Mouse (Mus musculus): ENCODE results near the gene Btbd8. TPM values are rescaled to one million over a fixed set of nuclear protein-coding genes. Genes with fewer than 3 reads are reported as not detected.

Btbd8 gene
- total RNA-seq, 2 experiments from 2014 or later = 105 to 115 TPM

- no peak for DNase-seq (ENCODE audit: low spot score in 2 of 2)
These were observed 11.0 kb downstream of the Btbd8 start for GRCm38 (mm10) chr5:107448784-107449183.

GRCm38 (mm10) chr5:107449620-107450019, 11.8 kb downstream of the Btbd8 start:
- DNase-seq (ENCODE audit: low spot score in 2 of 2) = no peak

- DNase-seq (ENCODE audit: low spot score in 2 of 2) = no peak
These were observed 12.5 kb downstream of the Btbd8 start for GRCm38 (mm10) chr5:107450299-107450698.

DNA sequence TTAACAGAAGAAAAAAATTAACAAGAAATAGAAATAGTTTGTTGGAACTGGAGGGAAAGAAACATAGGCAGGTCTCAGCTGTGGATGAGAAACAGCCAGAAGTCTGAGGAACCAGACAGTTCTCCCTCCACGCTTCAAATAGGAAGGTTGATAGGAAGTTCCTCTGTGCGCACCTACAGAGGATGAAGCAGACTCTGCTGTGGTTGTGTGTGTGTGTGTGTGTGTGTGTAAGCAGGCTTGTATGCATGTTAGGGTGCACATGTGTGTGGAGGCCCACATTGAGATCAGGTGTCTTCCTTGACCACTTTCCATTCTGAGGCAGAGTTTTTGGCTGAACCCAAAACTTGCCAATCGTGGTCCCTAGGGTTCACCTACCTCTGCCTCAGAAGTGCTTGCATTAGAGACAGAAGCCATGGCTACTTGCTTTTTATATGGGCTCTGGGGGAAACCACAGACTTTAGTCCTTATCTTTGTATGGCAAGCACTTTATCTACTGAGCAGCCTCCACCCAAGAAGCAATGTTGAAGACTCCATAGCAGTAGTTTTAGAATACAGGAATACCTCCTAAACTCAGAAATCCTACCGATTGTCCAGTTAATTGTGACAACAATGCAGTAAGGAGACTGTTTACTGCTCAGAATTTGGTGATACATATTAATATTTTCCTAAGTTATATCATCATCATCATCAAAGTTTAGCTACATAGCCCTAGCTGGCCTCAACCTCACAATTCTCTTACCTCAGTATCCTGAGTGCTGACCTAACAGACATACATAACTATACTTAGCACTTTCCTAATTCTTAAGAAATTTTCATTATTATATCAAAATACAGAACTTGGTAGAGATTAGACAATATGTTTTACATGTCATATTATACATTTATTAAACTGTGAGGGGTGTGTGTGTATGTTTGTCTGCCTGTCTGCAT, 24.6 kb downstream of the Btbd8 start:
- no peak for DNase-seq (ENCODE audit: low spot score in 2 of 2)

- no peak for DNase-seq (ENCODE audit: low spot score in 2 of 2)
These were observed 28.7 kb downstream of the Btbd8 start for GRCm38 (mm10) chr5:107466501-107466900.

- DNase-seq (ENCODE audit: low spot score in 2 of 2) = no peak
These were observed 29.3 kb downstream of the Btbd8 start for GRCm38 (mm10) chr5:107467098-107467497.

- no peak for DNase-seq (ENCODE audit: low spot score in 2 of 2)
These were observed 33.0 kb downstream of the Btbd8 start for GRCm38 (mm10) chr5:107470600-107471329.

- DNase-seq (ENCODE audit: low spot score in 2 of 2) = no peak
These were observed 42.4 kb downstream of the Btbd8 start for GRCm38 (mm10) chr5:107480194-107480593.

GRCm38 (mm10) chr5:107488996-107489395, 51.2 kb downstream of the Btbd8 start:
- no peak for DNase-seq (ENCODE audit: low spot score in 2 of 2)

DNA sequence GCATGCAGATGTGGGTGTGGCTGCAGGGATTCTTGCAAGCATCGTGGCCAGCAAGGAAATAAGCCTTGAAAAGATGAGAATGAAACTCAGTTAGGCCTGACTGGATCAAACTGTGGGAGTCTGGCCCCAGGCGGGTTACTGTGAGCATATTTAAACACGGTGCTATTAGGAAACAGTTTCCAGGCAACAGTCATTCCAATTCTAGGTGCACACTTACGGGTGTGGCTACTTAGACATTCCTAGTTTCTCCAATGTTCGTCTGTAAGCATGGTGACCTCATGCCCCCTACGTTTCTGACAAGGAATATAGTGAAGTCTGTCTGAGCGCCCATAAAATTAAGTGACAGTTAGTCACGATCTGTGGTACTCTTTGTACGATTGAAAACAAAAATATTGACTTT, 53.2 kb downstream of the Btbd8 start:
- DNase-seq (ENCODE audit: low spot score in 2 of 2) = no peak

GRCm38 (mm10) chr5:107492471-107492870, 54.7 kb downstream of the Btbd8 start:
- DNase-seq (ENCODE audit: low spot score in 2 of 2) = no peak

GRCm38 (mm10) chr5:107494759-107495158, 57.0 kb downstream of the Btbd8 start:
- no peak for DNase-seq (ENCODE audit: low spot score in 2 of 2)

GRCm38 (mm10) chr5:107496047-107496446, 58.2 kb downstream of the Btbd8 start:
- DNase-seq (ENCODE audit: low spot score in 2 of 2) = no peak

- DNase-seq (ENCODE audit: low spot score in 2 of 2) = peak; percentile 71 to 90
These were observed 60.0 kb downstream of the Btbd8 start for GRCm38 (mm10) chr5:107497519-107498501.

DNA sequence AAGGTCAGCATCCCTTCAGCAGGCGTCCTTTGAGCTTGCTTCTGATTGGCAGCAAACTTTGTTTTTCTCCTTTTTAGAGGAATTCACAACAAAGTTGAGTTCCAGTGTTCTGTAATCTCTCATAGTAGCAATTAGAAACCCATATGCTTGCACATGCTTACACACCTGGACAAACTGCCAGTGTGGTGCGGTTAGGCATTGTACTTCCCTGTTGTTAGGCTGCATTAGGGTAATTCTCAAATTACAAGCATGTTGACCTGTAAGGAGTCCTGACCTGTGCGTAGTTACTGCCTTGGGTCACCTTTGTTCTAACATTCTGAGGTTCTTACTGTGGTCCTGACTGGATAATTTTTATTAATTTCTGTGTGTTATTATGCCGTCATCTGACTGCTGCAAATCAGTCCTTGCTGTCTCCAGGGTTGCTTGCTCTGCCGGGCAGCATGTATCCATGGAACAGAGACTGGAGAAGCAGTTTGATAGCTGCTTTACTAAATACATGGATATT, 61.1 kb downstream of the Btbd8 start:
- no peak for DNase-seq (ENCODE audit: low spot score in 2 of 2)

- no peak for DNase-seq (ENCODE audit: low spot score in 2 of 2)
These were observed 62.2 kb downstream of the Btbd8 start for GRCm38 (mm10) chr5:107499891-107500535.

DNA sequence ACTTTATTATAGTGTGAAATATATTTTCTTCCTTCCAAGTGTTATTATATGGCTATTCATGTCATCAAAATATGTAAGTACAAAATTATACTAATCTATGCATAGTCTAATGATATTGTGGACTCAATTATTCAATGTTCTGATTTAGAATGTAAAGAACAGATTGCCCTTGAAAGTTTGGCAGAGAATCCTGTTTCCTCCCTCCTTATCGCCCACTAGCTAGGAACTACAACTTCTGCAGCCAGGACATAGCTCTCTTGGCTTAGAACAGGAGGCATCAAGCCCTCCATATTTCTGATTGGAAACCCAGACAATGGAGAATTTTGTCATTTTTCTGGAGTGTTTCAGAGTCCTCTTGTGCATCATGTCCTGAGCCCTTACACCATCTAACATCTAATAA, 62.9 kb downstream of the Btbd8 start:
- peak in 1 of 2 experiments; percentile 32 for DNase-seq (ENCODE audit: low spot score in 2 of 2)

- no peak for DNase-seq (ENCODE audit: low spot score in 2 of 2)
These were observed 69.5 kb downstream of the Btbd8 start, which contains the start of gene Gm42669 for GRCm38 (mm10) chr5:107507321-107507720. Gene Gm42669 (plus strand): TSS chr5:107507621.

GRCm38 (mm10) chr5:107510503-107510902, 72.7 kb downstream of the Btbd8 start:
- no peak for DNase-seq (ENCODE audit: low spot score in 2 of 2)

- peak in 1 of 2 experiments; percentile 57 for DNase-seq (ENCODE audit: low spot score in 2 of 2)
These were observed 73.5 kb downstream of the Btbd8 start for GRCm38 (mm10) chr5:107511326-107511725.
